Comparison of ENCODE assay signal across 8 mouse cellular contexts in the genomic region with DNA sequence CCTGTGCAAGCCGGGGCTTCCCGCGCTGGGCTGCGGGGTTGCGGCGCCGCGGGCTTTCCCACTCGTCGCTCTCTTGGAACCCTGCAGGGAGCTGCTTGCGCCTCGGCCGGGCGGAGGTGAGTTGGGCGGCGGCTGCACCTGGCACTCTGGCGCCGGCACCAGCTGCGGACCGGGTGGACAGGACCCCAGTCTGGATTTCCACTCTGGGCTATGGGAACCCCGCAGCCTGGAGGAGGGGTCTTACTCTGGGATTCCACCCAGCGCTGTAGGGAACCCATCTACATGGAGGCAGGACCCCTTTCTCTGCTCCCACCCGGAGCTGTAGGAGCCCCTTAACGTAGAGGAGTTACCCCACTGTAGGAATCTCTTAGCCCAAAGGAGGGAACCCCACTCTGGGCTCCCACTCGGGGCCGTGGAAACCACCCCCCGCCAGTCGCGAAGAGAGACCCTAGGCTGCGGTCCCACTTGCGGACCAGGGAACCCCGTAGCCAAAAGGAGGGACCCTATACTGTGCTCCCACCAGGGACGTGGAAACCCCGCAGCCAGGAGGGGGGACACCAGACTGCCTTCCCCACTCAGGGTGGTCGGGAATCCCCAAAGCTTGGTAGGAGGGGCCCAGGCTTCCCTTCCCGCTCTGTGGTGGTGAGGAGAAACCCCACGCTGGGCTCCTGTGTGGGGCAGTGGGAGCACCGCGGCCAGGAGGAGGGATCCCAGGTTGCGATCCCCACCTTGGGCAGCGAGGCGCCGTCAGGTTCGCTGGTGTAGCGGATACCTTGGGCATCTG. TPM values are rescaled to one million over a fixed set of nuclear protein-coding genes. Genes with fewer than 3 reads are reported as not detected.
DNase-seq lines count a peak whose midpoint lies in the region; ATAC-seq lines count a peak whose summit lies in the region.

No protein-coding gene starts in this region.

- DNase-seq in kidney, adult 18-20 months = no peak
- DNase-seq in T-cell, adult 2 months (ENCODE audit: low spot score) = peak; percentile 25
- DNase-seq in heart, postnatal 4 days = peak; percentile 25
- peak; percentile 11 for DNase-seq in liver, embryonic 13.5 days
- DNase-seq in neural tube, embryonic 11.5 days (ENCODE audit: low spot score) = peak; percentile 20
- no peak for DNase-seq in MN1 (ENCODE audit: low spot score)

- H3K4me1 ChIP-seq in kidney, embryonic 14.5 days (ENCODE audit: control insufficient read depth, insufficient read depth, low read length) = peaks cover 6% of the 10 kb centered on the region; the same call in 1 of the 2 replicates
- peaks cover 13% of the 10 kb centered on the region for H3K4me1 ChIP-seq in embryonic facial prominence, embryonic 15.5 days
- peaks cover 30% of the 10 kb centered on the region for H3K4me1 ChIP-seq in liver, embryonic 13.5 days (replicated peaks)
- peaks cover 11% of the 10 kb centered on the region for H3K4me1 ChIP-seq in neural tube, embryonic 11.5 days (ENCODE audit: control insufficient read depth, insufficient read depth, low read length)

- H3K9me3 ChIP-seq in kidney, embryonic 14.5 days (ENCODE audit: control insufficient read depth, low read length) = no peaks in the 10 kb centered on the region
- H3K9me3 ChIP-seq in embryonic facial prominence, embryonic 15.5 days (replicated peaks) = no peaks in the 10 kb centered on the region
- no peaks in the 10 kb centered on the region for H3K9me3 ChIP-seq in liver, embryonic 13.5 days (replicated peaks)
- H3K9me3 ChIP-seq in neural tube, embryonic 11.5 days (ENCODE audit: control insufficient read depth, low read length) = no peaks in the 10 kb centered on the region

- H3K27me3 ChIP-seq in kidney, embryonic 14.5 days (ENCODE audit: control insufficient read depth, insufficient read depth, low read length) = no peaks in the 10 kb centered on the region
- no peaks in the 10 kb centered on the region for H3K27me3 ChIP-seq in embryonic facial prominence, embryonic 15.5 days
- peaks cover 19% of the 10 kb centered on the region for H3K27me3 ChIP-seq in liver, embryonic 13.5 days
- H3K27me3 ChIP-seq in neural tube, embryonic 11.5 days (ENCODE audit: control insufficient read depth, insufficient read depth, low read length) = no peaks in the 10 kb centered on the region

- no peaks in the 10 kb centered on the region; the same call in 1 of the 2 replicates for H3K36me3 ChIP-seq in kidney, embryonic 14.5 days (ENCODE audit: control insufficient read depth, insufficient read depth, low read length)
- 0 out of 2 replicates have a peak, but pooled peaks cover 5% of the 10 kb centered on the region for H3K36me3 ChIP-seq in embryonic facial prominence, embryonic 15.5 days
- H3K36me3 ChIP-seq in liver, embryonic 13.5 days = peaks cover 3% of the 10 kb centered on the region
- H3K36me3 ChIP-seq in neural tube, embryonic 11.5 days (ENCODE audit: control insufficient read depth, insufficient read depth, low read length) = no peaks in the 10 kb centered on the region

- peak overlapping the region; percentile 42; the same call in 1 of the 2 replicates for H3K27ac ChIP-seq in kidney, embryonic 14.5 days (ENCODE audit: low read depth, low read length)
- H3K27ac ChIP-seq in embryonic facial prominence, embryonic 15.5 days (replicated peaks) = peak overlapping the region; percentile 80; the same call in 1 of the 2 replicates
- H3K27ac ChIP-seq in liver, embryonic 13.5 days = no peak overlapping the region
- 0 out of 2 replicates have a peak overlapping the region, but pooled peaks have one; percentile 63 for H3K27ac ChIP-seq in neural tube, embryonic 11.5 days (ENCODE audit: low read depth, low read length)

- under 1% methylated on average over 45 of the region's 45 CpGs for WGBS in kidney, embryonic 14.5 days
- WGBS in embryonic facial prominence, embryonic 15.5 days = under 1% methylated on average over 45 of the region's 45 CpGs
- 4% methylated on average over 45 of the region's 45 CpGs for WGBS in liver, embryonic 13.5 days (ENCODE audit: insufficient replicate concordance)
- WGBS in neural tube, embryonic 11.5 days = under 1% methylated on average over 44 of the region's 45 CpGs

- H3K4me3 ChIP-seq in kidney, embryonic 14.5 days (ENCODE audit: low read length) = peak overlapping the region; percentile 83
- H3K4me3 ChIP-seq in embryonic facial prominence, embryonic 15.5 days (replicated peaks) = peak overlapping the region; percentile 88
- H3K4me3 ChIP-seq in liver, embryonic 13.5 days (replicated peaks) = peak overlapping the region; percentile 77
- peak overlapping the region; percentile 83 for H3K4me3 ChIP-seq in neural tube, embryonic 11.5 days (ENCODE audit: low read depth, low read length)

- peak overlapping the region; percentile 99 for H3K4me2 ChIP-seq in kidney, embryonic 14.5 days (replicated peaks; ENCODE audit: low read depth, low read length)
- H3K4me2 ChIP-seq in embryonic facial prominence, embryonic 15.5 days (replicated peaks) = peak overlapping the region; percentile 99
- H3K4me2 ChIP-seq in liver, embryonic 13.5 days = peak overlapping the region; percentile 93
- H3K4me2 ChIP-seq in neural tube, embryonic 11.5 days (ENCODE audit: low read depth) = peak overlapping the region; percentile 91

- H3K9ac ChIP-seq in kidney, embryonic 14.5 days (ENCODE audit: low read depth, low read length) = peak overlapping the region; percentile 75
- H3K9ac ChIP-seq in embryonic facial prominence, embryonic 15.5 days = peak overlapping the region; percentile 52
- peak overlapping the region; percentile 83 for H3K9ac ChIP-seq in liver, embryonic 13.5 days
- peak overlapping the region; percentile 72 for H3K9ac ChIP-seq in neural tube, embryonic 11.5 days (ENCODE audit: low read length)

- peak; percentile 3; the same call in 1 of the 2 replicates for ATAC-seq in kidney, embryonic 14.5 days (ENCODE audit: low FRiP score, low TSS enrichment)
- peak; percentile 13; the same call in 1 of the 2 replicates for ATAC-seq in embryonic facial prominence, embryonic 15.5 days (ENCODE audit: insufficient number of reproducible peaks, low FRiP score, low TSS enrichment, low read depth)
- no peak; the same call in none of the 2 replicates for ATAC-seq in liver, embryonic 13.5 days (ENCODE audit: low read depth)
- peak; percentile 32 for ATAC-seq in neural tube, embryonic 11.5 days (ENCODE audit: insufficient read depth, low FRiP score, low TSS enrichment)

RNA-seq across cellular contexts. Expression of a gene that starts 0.5 kb away (rescaled TPM):
- 23.4 and 29.7 TPM in 2 replicates for polyA plus RNA-seq in kidney, embryonic 14.5 days (2014; fragmentation: Nextera tagmentation; extraction: Ambion mirVana)
- polyA plus RNA-seq in embryonic facial prominence, embryonic 15.5 days (2015; fragmentation: Nextera tagmentation; extraction: Ambion mirVana) = 16.0 and 16.9 TPM in 2 replicates
- total RNA-seq in heart, postnatal 4 days (2021) = 10 to 100 TPM in 1 of 2 experiments, 1 to 10 TPM in 1; 8.4 to 14.5 TPM
- polyA plus RNA-seq in liver, embryonic 13.5 days (2015; fragmentation: Nextera tagmentation; extraction: Ambion mirVana) = 11.1 and 12.9 TPM in 2 replicates
- 44.0 and 46.7 TPM in 2 replicates for polyA plus RNA-seq in neural tube, embryonic 11.5 days (2014; fragmentation: Nextera tagmentation; extraction: Ambion mirVana)

RNA-seq across cellular contexts. Expression of a gene that starts 0.7 kb away (rescaled TPM):
- 8.6 and 12.1 TPM in 2 replicates for polyA plus RNA-seq in kidney, embryonic 14.5 days (2014; fragmentation: Nextera tagmentation; extraction: Ambion mirVana)
- polyA plus RNA-seq in embryonic facial prominence, embryonic 15.5 days (2015; fragmentation: Nextera tagmentation; extraction: Ambion mirVana) = 10.6 and 12.7 TPM in 2 replicates
- 1 to 10 TPM; 8.1 to 8.6 TPM for total RNA-seq in heart, postnatal 4 days (2021)
- 3.0 and 4.6 TPM in 2 replicates for polyA plus RNA-seq in liver, embryonic 13.5 days (2015; fragmentation: Nextera tagmentation; extraction: Ambion mirVana)
- polyA plus RNA-seq in neural tube, embryonic 11.5 days (2014; fragmentation: Nextera tagmentation; extraction: Ambion mirVana) = 15.8 and 19.1 TPM in 2 replicates

RNA-seq across cellular contexts. Expression of a gene that starts 29.4 kb away (rescaled TPM):
- polyA plus RNA-seq in kidney, embryonic 14.5 days (2014; fragmentation: Nextera tagmentation; extraction: Ambion mirVana) = 2.5 and 3.1 TPM in 2 replicates
- 5.9 TPM in 2 replicates for polyA plus RNA-seq in embryonic facial prominence, embryonic 15.5 days (2015; fragmentation: Nextera tagmentation; extraction: Ambion mirVana)
- total RNA-seq in heart, postnatal 4 days (2021) = 1 to 10 TPM; 2.9 to 4.2 TPM
- polyA plus RNA-seq in liver, embryonic 13.5 days (2015; fragmentation: Nextera tagmentation; extraction: Ambion mirVana) = 0.63 and 0.73 TPM in 2 replicates
- 5.7 and 6.4 TPM in 2 replicates for polyA plus RNA-seq in neural tube, embryonic 11.5 days (2014; fragmentation: Nextera tagmentation; extraction: Ambion mirVana)

Comparison
In these comparisons a context has a peak if more than half of its experiments do, and no peak if none do; other contexts are left out.
1. DNase-seq: peak in T-cell, adult 2 months (single experiment), heart, postnatal 4 days (single experiment), liver, embryonic 13.5 days (single experiment) and neural tube, embryonic 11.5 days (single experiment); none in kidney, adult 18-20 months (single experiment) and MN1 (single experiment).
2. Peak in every context shown above with its lines, with median percentiles within 50 percentile points of each other: H3K4me2 ChIP-seq, H3K4me3 ChIP-seq and H3K9ac ChIP-seq.